Mouse (Mus musculus) heart, embryonic 12.5 days (tissue): ENCODE results near the gene Bbs12. TPM values are rescaled to one million over a fixed set of nuclear protein-coding genes. Genes with fewer than 3 reads are reported as not detected.

Source experiments
- ATAC-seq: fragments of 200-750 bp; cut with Nextera tagmentation; 2 replicates; pipeline ENCODE4 v1.8.0; 2017; ENCODE audit warnings: moderate TSS enrichment, moderate library complexity; ENCODE audit not compliant: insufficient number of reproducible peaks, low FRiP score
- H3K27ac ChIP-seq: fragments of 300-500 bp; sonication (generic); 2 replicates; pipeline ENCODE4 v1.5.1; 2016; ENCODE audit warnings: mild to moderate bottlenecking, moderate library complexity; ENCODE audit not compliant: poor library complexity, severe bottlenecking
- H3K27me3 ChIP-seq: fragments of 300-500 bp; sonication (generic); replicated peaks from 2 replicates; pipeline ENCODE4 v1.6.1; 2016; ENCODE audit warnings: mild to moderate bottlenecking, moderate library complexity
- H3K36me3 ChIP-seq: fragments of 300-500 bp; sonication (generic); 2 replicates; pipeline ENCODE4 v1.6.1; 2016; ENCODE audit warnings: mild to moderate bottlenecking, moderate library complexity
- H3K4me1 ChIP-seq: fragments of 300-500 bp; sonication (generic); replicated peaks from 2 replicates; pipeline ENCODE4 v1.6.1; 2016; ENCODE audit warnings: mild to moderate bottlenecking
- H3K4me2 ChIP-seq: fragments of 300-500 bp; sonication (generic); 2 replicates; pipeline ENCODE4 v1.6.1; 2016; ENCODE audit warnings: mild to moderate bottlenecking, moderate library complexity
- H3K4me3 ChIP-seq: fragments of 300-500 bp; sonication (generic); 2 replicates; pipeline ENCODE4 v1.5.1; 2016; ENCODE audit warnings: mild to moderate bottlenecking
- H3K9ac ChIP-seq: fragments of 300-500 bp; sonication (generic); 2 replicates; pipeline ENCODE4 v1.6.1; 2016; ENCODE audit warnings: mild to moderate bottlenecking, moderate library complexity
- H3K9me3 ChIP-seq: fragments of 300-500 bp; sonication (generic); replicated peaks from 2 replicates; pipeline ENCODE4 v1.6.1; 2016; ENCODE audit warnings: mild to moderate bottlenecking, moderate library complexity
- WGBS: fragments of 180-500 bp; shearing (Covaris S2); methylation state at CpG from one replicate; pipeline ENCODE4 v1.1.7; 2016; 5-methylcytosine and 5-hydroxymethylcytosine counted together
- polyA plus RNA-seq: library from polyadenylated mRNA; unstranded; fragments of >200 nt; fragmentation: Nextera tagmentation; extraction: Ambion mirVana; gene quantifications from 2 replicates; pipeline ENCODE4 v1.2.1, GENCODE M21; 2016

The Bbs12 gene
- 3.9 and 5.4 TPM in 2 replicates for polyA plus RNA-seq

- peak within 1 kb of the TSS; percentile 93 for H3K4me2 ChIP-seq
- H3K36me3 ChIP-seq: no peaks in the 10 kb centered on the region
- peak within 1 kb of the TSS; percentile 90 for H3K4me3 ChIP-seq
- peak; percentile 99 for ATAC-seq
- H3K9ac ChIP-seq: peak within 1 kb of the TSS; percentile 92
- under 1% methylated on average over 53 of the region's 54 CpGs for WGBS
- peaks cover 9% of the 10 kb centered on the region; the same call in 1 of the 2 replicates for H3K4me1 ChIP-seq
- no peaks in the 10 kb centered on the region for H3K27me3 ChIP-seq
- no peaks in the 10 kb centered on the region; the same call in 1 of the 2 replicates for H3K9me3 ChIP-seq
- H3K27ac ChIP-seq: 0 out of 2 replicates have a peak within 1 kb of the TSS, but pooled peaks have one; percentile 19
Observed at GRCm38 (mm10) chr3:37312370-37312941, at the start of gene Bbs12, which contains the start of gene Cetn4. Gene Bbs12, plus strand, starts transcription at chr3:37312554. Gene Cetn4, minus strand, starts transcription at chr3:37312708.

- Histone ChIP-seq H3K27me3 (0 out of 2 replicates have a peak, but pooled peaks cover 5% of the 10 kb centered on the region), H3K4me2 (no peak overlapping the region), H3K27ac (no peak overlapping the region), H3K4me3 (no peak overlapping the region), H3K36me3 (no peaks in the 10 kb centered on the region), H3K4me1 (no peaks in the 10 kb centered on the region), H3K9me3 (no peaks in the 10 kb centered on the region), H3K9ac (no peak overlapping the region)
- 83% methylated on average over 11 of the region's 11 CpGs for WGBS
- no peak for ATAC-seq
Observed at GRCm38 (mm10) chr3:37268338-37268737, 44.0 kb upstream of the Bbs12 start.

GRCm38 (mm10) chr3:37269926-37270325 is 42.4 kb upstream of the Bbs12 start:
- no peak overlapping the region for H3K9ac ChIP-seq
- H3K4me1 ChIP-seq: no peaks in the 10 kb centered on the region
- no peaks in the 10 kb centered on the region for H3K9me3 ChIP-seq
- WGBS: 79% methylated on average over 4 of the region's 4 CpGs
- H3K36me3 ChIP-seq: no peaks in the 10 kb centered on the region
- ATAC-seq: no peak
- no peak overlapping the region for H3K4me3 ChIP-seq
- no peak overlapping the region for H3K27ac ChIP-seq
- H3K4me2 ChIP-seq: no peak overlapping the region
- 0 out of 2 replicates have a peak, but pooled peaks cover 5% of the 10 kb centered on the region for H3K27me3 ChIP-seq

GRCm38 (mm10) chr3:37271209-37271608 is 41.1 kb upstream of the Bbs12 start:
- WGBS: 0% methylated on average over 1 of the region's 1 CpGs
- Histone ChIP-seq H3K4me1 (no peaks in the 10 kb centered on the region), H3K4me2 (no peak overlapping the region), H3K36me3 (no peaks in the 10 kb centered on the region), H3K9ac (no peak overlapping the region), H3K27ac (no peak overlapping the region), H3K9me3 (no peaks in the 10 kb centered on the region), H3K27me3 (0 out of 2 replicates have a peak, but pooled peaks cover 5% of the 10 kb centered on the region), H3K4me3 (no peak overlapping the region)
- no peak for ATAC-seq

GRCm38 (mm10) chr3:37273092-37273491 is 39.3 kb upstream of the Bbs12 start:
- Histone ChIP-seq H3K27me3 (no peaks in the 10 kb centered on the region), H3K4me1 (no peaks in the 10 kb centered on the region), H3K27ac (no peak overlapping the region), H3K4me2 (no peak overlapping the region), H3K9ac (no peak overlapping the region), H3K9me3 (no peaks in the 10 kb centered on the region), H3K36me3 (no peaks in the 10 kb centered on the region), H3K4me3 (no peak overlapping the region)
- 79% methylated on average over 7 of the region's 7 CpGs for WGBS
- no peak for ATAC-seq

GRCm38 (mm10) chr3:37274661-37275060 is 37.7 kb upstream of the Bbs12 start:
- no peak overlapping the region for H3K4me2 ChIP-seq
- H3K4me3 ChIP-seq: no peak overlapping the region
- no peaks in the 10 kb centered on the region for H3K4me1 ChIP-seq
- no peak overlapping the region for H3K9ac ChIP-seq
- H3K27ac ChIP-seq: no peak overlapping the region
- no peaks in the 10 kb centered on the region for H3K27me3 ChIP-seq
- H3K36me3 ChIP-seq: no peaks in the 10 kb centered on the region
- 63% methylated on average over 6 of the region's 6 CpGs for WGBS
- no peaks in the 10 kb centered on the region for H3K9me3 ChIP-seq
- ATAC-seq: no peak; the same call in 1 of the 2 replicates

- no peaks in the 10 kb centered on the region for H3K27me3 ChIP-seq
- WGBS: 65% methylated on average over 1 of the region's 1 CpGs
- H3K4me3 ChIP-seq: no peak overlapping the region
- no peaks in the 10 kb centered on the region for H3K36me3 ChIP-seq
- no peak overlapping the region for H3K4me2 ChIP-seq
- ATAC-seq: no peak
- H3K4me1 ChIP-seq: no peaks in the 10 kb centered on the region
- H3K9me3 ChIP-seq: no peaks in the 10 kb centered on the region
- H3K27ac ChIP-seq: no peak overlapping the region
- H3K9ac ChIP-seq: no peak overlapping the region
Observed at GRCm38 (mm10) chr3:37280221-37280620, 32.1 kb upstream of the Bbs12 start.

GRCm38 (mm10) chr3:37280871-37281270 is 31.5 kb upstream of the Bbs12 start:
- H3K4me1 ChIP-seq: no peaks in the 10 kb centered on the region
- no peak overlapping the region for H3K9ac ChIP-seq
- no peaks in the 10 kb centered on the region for H3K27me3 ChIP-seq
- H3K9me3 ChIP-seq: no peaks in the 10 kb centered on the region
- WGBS: 68% methylated on average over 8 of the region's 8 CpGs
- ATAC-seq: no peak
- no peaks in the 10 kb centered on the region for H3K36me3 ChIP-seq
- H3K4me2 ChIP-seq: no peak overlapping the region
- no peak overlapping the region for H3K27ac ChIP-seq
- H3K4me3 ChIP-seq: no peak overlapping the region

- Histone ChIP-seq H3K27ac (no peak overlapping the region), H3K4me1 (no peaks in the 10 kb centered on the region), H3K36me3 (no peaks in the 10 kb centered on the region), H3K9ac (no peak overlapping the region), H3K4me2 (no peak overlapping the region), H3K4me3 (no peak overlapping the region), H3K27me3 (no peaks in the 10 kb centered on the region), H3K9me3 (no peaks in the 10 kb centered on the region)
- ATAC-seq: no peak
- WGBS: 82% methylated on average over 11 of the region's 11 CpGs
Observed at GRCm38 (mm10) chr3:37282299-37282922, 29.9 kb upstream of the Bbs12 start.

GRCm38 (mm10) chr3:37283234-37283633 is 29.1 kb upstream of the Bbs12 start:
- H3K27ac ChIP-seq: no peak overlapping the region

GRCm38 (mm10) chr3:37289237-37289636 is 23.1 kb upstream of the Bbs12 start:
- H3K4me3 ChIP-seq: no peak overlapping the region
- H3K9me3 ChIP-seq: no peaks in the 10 kb centered on the region
- H3K9ac ChIP-seq: no peak overlapping the region
- no peaks in the 10 kb centered on the region for H3K4me1 ChIP-seq
- no peaks in the 10 kb centered on the region for H3K36me3 ChIP-seq
- H3K27ac ChIP-seq: no peak overlapping the region
- ATAC-seq: no peak
- H3K4me2 ChIP-seq: no peak overlapping the region
- no peaks in the 10 kb centered on the region for H3K27me3 ChIP-seq
- 88% methylated on average over 2 of the region's 2 CpGs for WGBS

More at GRCm38 (mm10) chr3:37283234-37283633, 29.1 kb upstream of the Bbs12 start:
- Histone ChIP-seq H3K4me2 (no peak overlapping the region), H3K9me3 (no peaks in the 10 kb centered on the region), H3K4me3 (no peak overlapping the region), H3K36me3 (no peaks in the 10 kb centered on the region), H3K9ac (no peak overlapping the region), H3K27me3 (no peaks in the 10 kb centered on the region), H3K4me1 (no peaks in the 10 kb centered on the region)
- ATAC-seq: no peak
- WGBS: 71% methylated on average over 4 of the region's 4 CpGs
